Mouse (Mus musculus) neural tube, embryonic 12.5 days (tissue): ENCODE results near the gene Mitf. TPM values are rescaled to one million over a fixed set of nuclear protein-coding genes. Genes with fewer than 3 reads are reported as not detected.

Source experiments
- ATAC-seq: fragments of 200-750 bp; cut with Nextera tagmentation; 2 replicates; pipeline ENCODE4 v1.8.0; 2017; ENCODE audit warnings: low read depth, mild to moderate bottlenecking, moderate TSS enrichment, moderate library complexity; ENCODE audit not compliant: low FRiP score
- H3K27ac ChIP-seq: fragments of 300-500 bp; sonication (generic); 2 replicates; pipeline ENCODE4 v1.5.1; 2016
- H3K27me3 ChIP-seq: fragments of 300-500 bp; sonication (generic); replicated peaks from 2 replicates; pipeline ENCODE4 v1.6.1; 2016; ENCODE audit warnings: mild to moderate bottlenecking
- H3K36me3 ChIP-seq: fragments of 300-500 bp; sonication (generic); 2 replicates; pipeline ENCODE4 v1.6.1; 2016; ENCODE audit warnings: mild to moderate bottlenecking
- H3K4me1 ChIP-seq: fragments of 300-500 bp; sonication (generic); 2 replicates; pipeline ENCODE4 v1.6.1; 2016
- H3K4me2 ChIP-seq: fragments of 300-500 bp; sonication (generic); replicated peaks from 2 replicates; pipeline ENCODE4 v1.6.1; 2016; ENCODE audit warnings: mild to moderate bottlenecking
- H3K4me3 ChIP-seq: fragments of 300-500 bp; sonication (generic); 2 replicates; pipeline ENCODE4 v1.5.1; 2016
- H3K9ac ChIP-seq: fragments of 300-500 bp; sonication (generic); 2 replicates; pipeline ENCODE4 v1.6.1; 2016; ENCODE audit warnings: mild to moderate bottlenecking
- H3K9me3 ChIP-seq: fragments of 300-500 bp; sonication (generic); 2 replicates; pipeline ENCODE4 v1.6.1; 2016; ENCODE audit warnings: mild to moderate bottlenecking
- WGBS: fragments of 180-500 bp; shearing (Covaris S2); methylation state at CpG from one replicate; pipeline ENCODE4 v1.1.7; 2016; 5-methylcytosine and 5-hydroxymethylcytosine counted together
- polyA plus RNA-seq: library from polyadenylated mRNA; unstranded; fragments of >200 nt; fragmentation: Nextera tagmentation; extraction: Ambion mirVana; gene quantifications from 2 replicates; pipeline ENCODE4 v1.2.1, GENCODE M21; 2016

The Mitf gene
- polyA plus RNA-seq, 1 experiment from 2014 or later = 0.87 TPM

DNA sequence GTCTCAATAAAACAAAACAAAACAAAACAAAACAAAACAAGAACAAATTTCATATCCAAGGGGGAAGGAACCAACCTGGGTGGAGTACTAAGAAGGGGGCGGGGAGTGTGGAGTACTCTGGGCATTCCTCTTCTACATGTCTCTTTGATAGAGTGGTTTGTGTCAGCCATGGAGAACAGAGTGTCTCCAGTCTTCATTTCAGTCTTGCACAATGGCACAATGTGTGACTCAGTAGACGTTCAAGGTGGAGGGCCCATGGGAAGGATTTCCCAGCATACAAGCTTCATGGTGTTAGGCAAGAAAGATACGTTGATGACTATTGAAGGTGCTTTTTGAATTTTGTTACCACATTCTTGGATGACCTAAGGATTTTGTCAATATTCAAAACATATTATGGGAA is 117.4 kb downstream of the Mitf start:
- 91% methylated on average over 3 of the region's 3 CpGs for WGBS

DNA sequence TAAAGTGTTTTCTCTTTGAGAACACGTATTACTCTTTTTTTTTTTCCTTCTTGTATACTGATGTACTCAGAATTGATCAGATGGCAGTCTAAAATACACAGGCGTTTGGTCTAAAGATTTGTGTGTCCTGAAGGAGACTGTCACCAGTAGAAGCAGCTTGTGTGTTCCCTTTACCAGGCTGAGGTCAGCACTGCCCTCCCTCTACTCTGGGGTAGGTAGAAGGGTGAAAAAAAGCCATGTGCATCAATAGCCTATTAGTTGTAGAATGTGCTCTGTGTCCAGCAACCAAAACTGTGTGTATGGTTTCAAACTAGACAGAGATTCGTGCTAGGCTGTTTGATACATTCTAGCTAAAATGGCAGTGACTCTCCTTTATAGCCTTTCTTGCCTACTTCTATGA is 122.2 kb downstream of the Mitf start:
- Histone ChIP-seq H3K9me3 (no peaks in the 10 kb centered on the region), H3K27me3 (no peaks in the 10 kb centered on the region), H3K4me3 (no peak overlapping the region), H3K9ac (no peak overlapping the region), H3K27ac (no peak overlapping the region), H3K36me3 (no peaks in the 10 kb centered on the region), H3K4me1 (no peaks in the 10 kb centered on the region), H3K4me2 (no peak overlapping the region)
- 80% methylated on average over 3 of the region's 3 CpGs for WGBS
- ATAC-seq = no peak

More for the DNA sequence above, 117.4 kb downstream of the Mitf start:
- H3K9ac ChIP-seq = no peak overlapping the region
- ATAC-seq = no peak
- 0 out of 2 replicates have a peak, but pooled peaks cover 4% of the 10 kb centered on the region for H3K4me1 ChIP-seq
- H3K9me3 ChIP-seq = no peaks in the 10 kb centered on the region
- no peak overlapping the region for H3K4me3 ChIP-seq
- no peaks in the 10 kb centered on the region for H3K27me3 ChIP-seq
- H3K27ac ChIP-seq = no peak overlapping the region
- no peak overlapping the region for H3K4me2 ChIP-seq
- no peaks in the 10 kb centered on the region for H3K36me3 ChIP-seq

DNA sequence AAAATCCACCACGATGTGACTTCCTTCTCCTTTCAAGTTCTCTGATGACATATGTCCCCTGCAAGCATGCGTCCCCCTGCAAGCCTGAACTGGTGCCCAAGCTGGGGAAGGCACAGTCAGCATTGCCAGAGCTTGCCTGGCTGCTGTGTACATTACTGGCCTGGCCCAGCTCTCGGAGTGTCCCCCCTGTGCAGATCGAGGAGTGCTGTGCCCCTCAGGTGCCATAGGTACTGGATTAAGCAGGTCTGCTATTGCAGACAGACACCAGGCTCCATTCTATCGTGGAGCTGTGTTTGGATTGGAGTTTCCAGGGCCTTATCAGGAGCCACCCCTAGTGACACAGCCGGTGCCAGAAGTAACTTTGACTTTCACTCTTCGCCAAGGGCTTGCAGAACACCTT is 122.6 kb downstream of the Mitf start:
- ATAC-seq = no peak
- Histone ChIP-seq H3K27me3 (no peaks in the 10 kb centered on the region), H3K9me3 (no peaks in the 10 kb centered on the region), H3K36me3 (no peaks in the 10 kb centered on the region), H3K4me2 (no peak overlapping the region), H3K4me1 (no peaks in the 10 kb centered on the region), H3K4me3 (no peak overlapping the region), H3K9ac (no peak overlapping the region), H3K27ac (no peak overlapping the region)
- 80% methylated on average over 7 of the region's 7 CpGs for WGBS

DNA sequence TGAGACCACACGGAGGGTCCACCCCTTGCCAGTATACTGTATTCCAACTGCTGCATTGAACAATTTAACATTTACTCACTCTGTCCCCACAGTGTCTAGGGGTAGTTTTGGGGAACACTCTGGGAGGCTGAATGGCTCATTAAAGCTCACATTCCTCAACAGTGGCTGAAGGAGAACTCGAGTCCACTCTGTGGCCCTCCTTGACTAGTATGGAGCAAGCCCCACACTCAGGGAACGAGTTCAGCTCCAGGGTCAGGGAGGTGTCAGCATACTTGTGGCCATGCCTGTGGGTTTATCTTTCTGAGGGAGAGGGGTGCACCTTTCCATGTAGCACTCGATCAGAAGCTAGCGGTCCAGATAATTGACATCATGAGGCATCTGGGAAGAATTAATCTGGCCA is 130.3 kb downstream of the Mitf start:
- Histone ChIP-seq H3K27me3 (no peaks in the 10 kb centered on the region), H3K4me3 (no peak overlapping the region), H3K36me3 (no peaks in the 10 kb centered on the region), H3K4me2 (no peak overlapping the region), H3K9ac (no peak overlapping the region), H3K9me3 (no peaks in the 10 kb centered on the region), H3K27ac (no peak overlapping the region), H3K4me1 (no peaks in the 10 kb centered on the region)
- WGBS = 83% methylated on average over 5 of the region's 5 CpGs
- no peak for ATAC-seq

DNA sequence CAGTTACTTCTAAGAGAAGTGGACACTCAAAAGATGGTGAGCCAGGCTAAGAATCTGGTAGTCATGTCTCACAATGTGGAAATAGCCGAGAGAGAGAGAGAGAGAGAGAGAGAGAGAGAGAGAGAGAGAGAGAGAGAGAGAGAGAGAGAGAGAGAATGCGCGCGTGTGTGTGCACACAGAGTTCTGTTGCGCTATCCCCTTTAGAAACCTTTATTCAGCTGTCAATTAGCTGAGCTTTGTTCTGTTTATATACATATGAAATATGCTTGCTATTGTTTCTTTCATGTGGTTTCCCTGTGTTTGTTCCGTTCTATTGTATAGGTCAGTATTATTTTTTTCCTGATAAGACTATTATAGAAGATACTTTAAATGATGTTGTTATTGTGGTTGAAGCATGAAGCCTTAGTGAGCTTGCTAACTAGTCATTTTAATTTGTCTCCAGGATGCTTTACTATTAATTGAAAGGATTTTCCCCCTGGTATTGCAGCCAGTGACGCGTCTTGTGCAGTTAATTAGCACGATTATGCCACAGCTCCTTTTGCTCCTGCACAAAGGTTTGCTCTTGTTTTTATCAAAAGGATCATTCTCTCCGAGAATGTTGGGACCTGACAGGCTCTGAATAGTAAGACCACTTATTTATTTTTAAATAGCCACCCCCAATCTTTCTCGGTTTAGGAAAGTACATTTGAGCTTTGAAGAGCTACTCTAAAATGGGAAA is 131.2 kb downstream of the Mitf start:
- H3K4me1 ChIP-seq = no peaks in the 10 kb centered on the region
- H3K4me2 ChIP-seq = peak overlapping the region; percentile 9; the same call in 1 of the 2 replicates
- no peak overlapping the region for H3K9ac ChIP-seq
- H3K27me3 ChIP-seq = no peaks in the 10 kb centered on the region
- WGBS = 51% methylated on average over 11 of the region's 11 CpGs
- no peak overlapping the region for H3K4me3 ChIP-seq
- no peak overlapping the region for H3K27ac ChIP-seq
- no peak for ATAC-seq
- H3K36me3 ChIP-seq = no peaks in the 10 kb centered on the region
- H3K9me3 ChIP-seq = no peaks in the 10 kb centered on the region

DNA sequence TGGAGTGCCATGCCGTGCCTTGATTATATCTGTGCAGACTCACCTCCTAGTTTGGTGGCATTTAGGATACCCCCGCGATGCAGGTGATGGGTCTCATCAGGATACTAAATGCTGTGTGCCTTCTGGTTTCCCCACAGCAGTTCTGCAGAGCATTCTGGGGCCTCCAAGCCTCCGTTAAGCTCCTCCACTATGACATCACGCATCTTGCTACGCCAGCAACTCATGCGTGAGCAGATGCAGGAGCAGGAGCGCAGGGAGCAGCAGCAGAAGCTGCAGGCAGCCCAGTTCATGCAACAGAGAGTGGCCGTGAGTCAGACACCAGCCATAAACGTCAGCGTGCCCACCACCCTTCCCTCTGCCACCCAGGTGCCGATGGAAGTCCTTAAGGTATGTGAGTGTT is 134.1 kb downstream of the Mitf start:
- H3K9me3 ChIP-seq = no peaks in the 10 kb centered on the region
- WGBS = 88% methylated on average over 12 of the region's 12 CpGs
- no peak overlapping the region for H3K27ac ChIP-seq
- H3K4me2 ChIP-seq = no peak overlapping the region
- no peak overlapping the region for H3K9ac ChIP-seq
- ATAC-seq = no peak
- no peaks in the 10 kb centered on the region for H3K27me3 ChIP-seq
- no peaks in the 10 kb centered on the region for H3K36me3 ChIP-seq
- H3K4me1 ChIP-seq = no peaks in the 10 kb centered on the region
- H3K4me3 ChIP-seq = no peak overlapping the region

DNA sequence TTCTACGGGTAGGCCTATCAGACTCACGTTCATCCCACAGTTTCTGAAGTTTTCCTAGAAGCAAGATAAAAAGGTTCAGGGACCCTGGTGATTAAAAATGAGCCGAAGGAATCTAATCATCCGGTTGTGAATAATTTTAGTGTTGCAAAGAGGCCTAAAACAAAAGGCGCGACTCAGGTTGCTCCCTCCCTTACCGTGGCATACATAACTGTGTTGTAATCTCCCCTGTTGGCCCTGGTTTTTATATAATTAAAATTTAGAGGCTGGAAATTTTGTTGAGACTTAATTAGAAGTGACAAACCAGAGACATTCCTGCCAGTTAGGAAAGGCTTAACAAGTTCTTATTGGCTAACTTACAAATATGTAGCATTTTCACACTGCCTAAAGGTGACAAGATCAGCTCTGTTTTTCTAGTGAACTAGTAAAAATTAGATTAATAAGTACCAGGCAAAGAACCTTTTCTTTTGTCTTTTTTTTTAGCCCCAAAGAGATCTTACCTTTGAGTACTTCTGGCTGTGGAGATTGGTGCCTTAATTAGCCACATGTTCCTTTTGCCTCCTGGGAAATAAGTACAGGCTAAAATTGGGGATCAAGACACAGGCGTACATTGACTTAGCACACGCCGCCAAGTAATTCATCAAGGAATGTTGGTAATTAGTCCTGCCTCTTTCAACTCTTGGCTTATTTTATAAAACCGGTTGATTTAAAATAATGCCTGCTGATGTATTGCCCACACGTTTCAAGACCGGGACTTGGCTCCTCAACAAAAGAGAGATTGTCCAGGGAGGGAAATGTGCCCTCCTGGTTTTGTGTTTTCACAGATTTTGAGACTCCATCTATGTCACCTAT is 143.4 kb downstream of the Mitf start:
- 77% methylated on average over 13 of the region's 13 CpGs for WGBS
- H3K27ac ChIP-seq = no peak overlapping the region
- ATAC-seq = no peak
- no peak overlapping the region for H3K4me2 ChIP-seq
- H3K4me3 ChIP-seq = no peak overlapping the region
- no peaks in the 10 kb centered on the region for H3K27me3 ChIP-seq
- H3K36me3 ChIP-seq = no peaks in the 10 kb centered on the region
- H3K9me3 ChIP-seq = no peaks in the 10 kb centered on the region
- no peaks in the 10 kb centered on the region for H3K4me1 ChIP-seq
- no peak overlapping the region for H3K9ac ChIP-seq

DNA sequence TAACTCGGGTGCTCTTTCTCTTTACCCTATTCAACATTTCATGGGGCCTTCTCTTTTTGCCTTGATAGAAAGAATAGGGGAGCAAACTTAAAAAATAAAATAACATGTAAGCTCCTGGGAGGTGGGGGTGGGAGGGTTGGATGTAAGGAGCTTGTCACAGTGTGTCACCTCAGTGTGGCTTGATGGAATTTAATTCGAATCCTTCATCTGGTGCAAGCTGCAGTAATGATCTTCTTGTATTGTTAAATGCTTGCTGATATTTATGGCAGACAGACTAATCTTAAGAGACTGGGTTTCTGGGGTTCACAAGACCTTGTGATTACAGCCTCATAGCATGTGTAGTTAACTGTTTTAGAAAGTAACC is 144.0 kb downstream of the Mitf start:
- no peaks in the 10 kb centered on the region for H3K27me3 ChIP-seq
- no peak overlapping the region for H3K4me3 ChIP-seq
- H3K36me3 ChIP-seq = no peaks in the 10 kb centered on the region
- H3K9ac ChIP-seq = no peak overlapping the region
- H3K4me1 ChIP-seq = no peaks in the 10 kb centered on the region
- H3K4me2 ChIP-seq = no peak overlapping the region
- no peak for ATAC-seq
- no peak overlapping the region for H3K27ac ChIP-seq
- WGBS = 70% methylated on average over 2 of the region's 2 CpGs
- no peaks in the 10 kb centered on the region for H3K9me3 ChIP-seq

DNA sequence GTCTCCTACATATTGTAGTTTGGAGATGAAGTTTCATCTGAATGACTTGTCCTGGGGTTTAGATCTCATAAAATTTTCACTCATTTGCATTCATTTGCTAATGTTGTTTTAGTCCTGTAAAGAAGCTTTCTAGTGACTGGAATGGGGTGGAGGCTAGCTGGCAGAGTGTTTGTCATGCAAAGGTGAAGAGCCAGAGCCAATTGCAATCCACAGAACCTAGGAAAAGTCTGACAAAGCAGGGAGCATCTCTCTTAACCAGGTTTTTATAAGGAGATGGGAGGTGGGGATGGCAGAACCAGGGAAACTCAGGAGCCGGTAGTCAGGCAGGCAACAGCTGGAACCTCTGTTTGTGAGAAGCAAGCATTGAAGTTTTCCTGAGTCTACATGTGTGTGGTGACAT is 144.9 kb downstream of the Mitf start:
- Histone ChIP-seq H3K4me2 (no peak overlapping the region), H3K36me3 (no peaks in the 10 kb centered on the region), H3K27me3 (no peaks in the 10 kb centered on the region), H3K9ac (no peak overlapping the region), H3K4me3 (no peak overlapping the region), H3K4me1 (no peaks in the 10 kb centered on the region), H3K27ac (no peak overlapping the region), H3K9me3 (no peaks in the 10 kb centered on the region)
- WGBS = 21% methylated on average over 1 of the region's 1 CpGs
- ATAC-seq = no peak

DNA sequence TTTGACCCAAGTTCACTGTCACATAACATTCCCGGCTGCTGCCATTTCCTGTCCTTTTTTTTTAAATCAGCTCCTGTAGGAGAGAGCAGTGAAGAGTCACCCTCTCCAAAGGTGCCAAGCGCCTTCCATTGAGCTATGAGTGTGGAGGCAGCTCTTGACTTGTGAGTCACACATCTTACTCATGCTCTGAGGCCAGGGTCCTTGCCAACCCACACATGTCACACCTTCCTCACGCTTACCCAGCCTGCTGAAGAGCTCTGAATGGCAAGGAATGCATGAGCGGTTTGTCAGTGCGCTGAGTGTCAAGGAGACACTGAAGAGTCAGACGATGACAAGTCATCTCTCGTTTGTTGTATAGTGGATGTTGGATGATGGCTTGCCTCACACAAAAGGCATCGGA is 146.0 kb downstream of the Mitf start:
- Histone ChIP-seq H3K4me2 (no peak overlapping the region), H3K27me3 (no peaks in the 10 kb centered on the region), H3K36me3 (no peaks in the 10 kb centered on the region), H3K9ac (no peak overlapping the region), H3K9me3 (no peaks in the 10 kb centered on the region), H3K4me3 (no peak overlapping the region), H3K4me1 (no peaks in the 10 kb centered on the region), H3K27ac (no peak overlapping the region)
- ATAC-seq = no peak
- WGBS = 86% methylated on average over 8 of the region's 8 CpGs

DNA sequence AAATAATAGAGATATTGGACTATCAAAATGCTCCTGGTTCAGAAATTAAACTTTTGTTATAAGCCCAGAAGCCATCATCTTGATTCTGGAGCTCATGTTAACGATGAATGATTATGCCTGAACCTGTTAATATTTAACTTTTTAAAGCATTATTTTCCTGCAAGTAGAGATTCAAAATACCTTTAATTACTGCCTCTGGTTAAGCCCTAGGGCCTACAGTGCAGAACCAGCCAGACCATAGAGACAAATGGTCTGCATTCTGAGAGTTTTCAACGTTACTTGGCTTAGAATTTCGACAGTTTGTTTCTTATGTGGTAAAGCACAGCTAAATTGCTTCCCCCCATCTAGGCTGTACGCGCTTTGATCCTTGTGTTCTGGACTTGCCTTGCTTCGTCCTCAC is 149.3 kb downstream of the Mitf start:
- H3K36me3 ChIP-seq = no peaks in the 10 kb centered on the region
- H3K4me3 ChIP-seq = no peak overlapping the region
- no peaks in the 10 kb centered on the region for H3K27me3 ChIP-seq
- H3K27ac ChIP-seq = no peak overlapping the region
- H3K4me2 ChIP-seq = no peak overlapping the region
- H3K4me1 ChIP-seq = no peaks in the 10 kb centered on the region
- ATAC-seq = no peak
- no peak overlapping the region for H3K9ac ChIP-seq
- H3K9me3 ChIP-seq = no peaks in the 10 kb centered on the region
- 87% methylated on average over 6 of the region's 6 CpGs for WGBS

DNA sequence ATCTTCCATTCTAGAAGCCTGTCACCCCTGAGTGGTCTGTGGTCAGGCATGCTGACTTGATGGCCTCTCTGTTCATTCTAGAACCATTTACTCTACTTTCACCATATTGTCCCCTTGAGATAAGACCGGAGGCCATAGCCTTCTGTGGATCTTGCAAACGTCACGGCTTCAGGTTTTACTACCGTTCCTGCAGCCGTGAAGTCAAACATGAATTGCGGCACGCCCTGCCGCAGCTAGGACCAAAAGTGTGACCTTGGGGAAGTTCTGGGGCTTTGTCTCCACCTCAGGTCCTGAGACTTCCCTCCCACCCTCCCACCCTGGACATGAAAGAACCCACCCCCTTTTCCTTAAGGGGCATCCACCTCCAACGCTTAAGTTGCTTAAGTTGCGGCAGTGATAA is 149.8 kb downstream of the Mitf start:
- Histone ChIP-seq H3K9me3 (no peaks in the 10 kb centered on the region), H3K27ac (no peak overlapping the region), H3K27me3 (no peaks in the 10 kb centered on the region), H3K9ac (no peak overlapping the region), H3K36me3 (no peaks in the 10 kb centered on the region), H3K4me1 (no peaks in the 10 kb centered on the region), H3K4me2 (no peak overlapping the region), H3K4me3 (no peak overlapping the region)
- ATAC-seq = no peak
- 85% methylated on average over 10 of the region's 10 CpGs for WGBS

DNA sequence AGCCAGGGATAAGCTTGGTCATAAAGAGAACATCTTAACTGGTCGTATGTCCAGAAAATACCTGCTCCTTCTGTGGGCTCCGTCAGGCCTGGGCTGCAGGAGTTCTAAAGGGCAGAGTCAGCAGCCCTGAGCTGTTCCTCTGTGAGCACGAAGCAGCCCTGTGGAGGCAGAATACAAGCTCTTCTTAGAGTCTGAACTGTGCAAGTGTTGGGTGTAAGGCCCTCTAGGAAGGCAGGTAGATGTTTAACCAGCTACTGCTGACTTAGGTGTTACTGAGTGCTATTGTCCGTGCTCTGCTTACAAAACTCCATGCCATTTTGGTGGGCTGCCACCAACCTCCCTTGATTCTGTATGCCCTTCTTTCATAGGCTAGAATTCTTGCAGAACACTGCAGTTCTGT is 151.4 kb downstream of the Mitf start:
- ATAC-seq = no peak
- H3K27ac ChIP-seq = no peak overlapping the region
- WGBS = 79% methylated on average over 4 of the region's 4 CpGs

More for the DNA sequence above, 151.4 kb downstream of the Mitf start:
- H3K4me1 ChIP-seq = no peaks in the 10 kb centered on the region
- H3K4me3 ChIP-seq = no peak overlapping the region
- H3K9ac ChIP-seq = no peak overlapping the region
- H3K9me3 ChIP-seq = no peaks in the 10 kb centered on the region
- no peak overlapping the region for H3K4me2 ChIP-seq
- H3K27me3 ChIP-seq = no peaks in the 10 kb centered on the region
- H3K36me3 ChIP-seq = no peaks in the 10 kb centered on the region
